Mouse (Mus musculus) heart, postnatal 10 days (tissue): ENCODE results near the gene Crlf2. TPM values are rescaled to one million over a fixed set of nuclear protein-coding genes. Genes with fewer than 3 reads are reported as not detected.

Source experiments
- DNase-seq, 2 experiments: peaks; one replicate each; pipeline ENCODE4 v3.0.0; 2021
- intact Hi-C: fragments of 180-260 bp; cut with DNase I; formaldehyde crosslinking; loops from one replicate; pipeline ENCODE4 v1.15.1; 2025
- total RNA-seq, 2 experiments: library from RNA; stranded (reverse); gene quantifications; 2 replicates each; pipeline ENCODE4 v1.2.3; 2021

The Crlf2 gene
- total RNA-seq, 2 experiments from 2014 or later: 15.3 to 17.7 TPM

GRCm38 (mm10) chr5:109551041-109551765 is 7.6 kb downstream of the Crlf2 start:
- DNase-seq: no peak
- intact Hi-C loops: loop anchor here (10.0 kb wide), 1 partner anchor 314 kb away; no protein-coding TSS in a partner anchor

- intact Hi-C loops: loop anchor here (10.0 kb wide), 1 partner anchor 314 kb away; no protein-coding TSS in a partner anchor
These were observed 8.4 kb downstream of the Crlf2 start for GRCm38 (mm10) chr5:109550225-109550935.

GRCm38 (mm10) chr5:109548712-109549111 is 10.1 kb downstream of the Crlf2 start:
- DNase-seq: peak in 1 of 2 experiments; percentile 32
- intact Hi-C loops: loop anchor here (2.0 kb wide), 1 partner anchor 48 kb away; no protein-coding TSS in a partner anchor

More at GRCm38 (mm10) chr5:109550225-109550935, 8.4 kb downstream of the Crlf2 start:
- no peak for DNase-seq

- intact Hi-C loops: no loop called here
These were observed 11.7 kb downstream of the Crlf2 start for GRCm38 (mm10) chr5:109547112-109547511.

GRCm38 (mm10) chr5:109509679-109510078 is 49.1 kb downstream of the Crlf2 start:
- intact Hi-C loops: loop anchor here (5.0 kb wide), 1 partner anchor 88 kb away; no protein-coding TSS in a partner anchor
- DNase-seq: no peak

More at GRCm38 (mm10) chr5:109547112-109547511, 11.7 kb downstream of the Crlf2 start:
- DNase-seq: no peak

GRCm38 (mm10) chr5:109506729-109507128 is 52.1 kb downstream of the Crlf2 start:
- DNase-seq: peak; percentile 14 to 29
- intact Hi-C loops: loop anchor here (2.0 to 5.0 kb wide), 2 partner anchors 91 to 518 kb away; no protein-coding TSS in a partner anchor

Other genes starting within 250 kb of the Crlf2 start
- not detected for gene Vmn2r16, start 228.8 kb downstream of the Crlf2 start, total RNA-seq
- not detected for gene Vmn2r17, start 139.3 kb downstream of the Crlf2 start, total RNA-seq
- under 1 TPM; 0.29 to 0.40 TPM for gene 5430403G16Rik, start 132.0 kb upstream of the Crlf2 start, total RNA-seq
- gene 4930522L14Rik, start 192.9 kb upstream of the Crlf2 start, total RNA-seq: 1 to 10 TPM; 1.7 to 3.5 TPM